Mouse (Mus musculus): ENCODE results near the gene Dkk2. TPM values are rescaled to one million over a fixed set of nuclear protein-coding genes. Genes with fewer than 3 reads are reported as not detected.

Dkk2 gene
- polyA plus RNA-seq, 1 experiment from 2014 or later: 0.35 TPM

GRCm38 (mm10) chr3:132134502-132134901, 49.4 kb downstream of the Dkk2 start:
- no peak overlapping the region for H3K4me2 ChIP-seq (ENCODE audit: low read depth, low read length)
- ATAC-seq (ENCODE audit: low read depth): no peak
- H3K9me3 ChIP-seq (replicated peaks; ENCODE audit: control insufficient read depth, low read length): no peaks in the 10 kb centered on the region
- H3K36me3 ChIP-seq (ENCODE audit: control insufficient read depth, insufficient read depth): no peaks in the 10 kb centered on the region
- no peak overlapping the region for H3K4me3 ChIP-seq (ENCODE audit: low read depth, low read length)
- no peaks in the 10 kb centered on the region for H3K4me1 ChIP-seq (ENCODE audit: control insufficient read depth, low read depth, low read length)
- H3K9ac ChIP-seq (ENCODE audit: low read depth, low read length): no peak overlapping the region
- 14% methylated on average over 1 of the region's 1 CpGs for WGBS (ENCODE audit: insufficient replicate concordance)
- no peaks in the 10 kb centered on the region for H3K27me3 ChIP-seq (ENCODE audit: control insufficient read depth, insufficient read depth, low read depth, low read length)
- H3K27ac ChIP-seq (ENCODE audit: low read length): no peak overlapping the region

- H3K36me3 ChIP-seq (ENCODE audit: control insufficient read depth, insufficient read depth): no peaks in the 10 kb centered on the region
- no peaks in the 10 kb centered on the region for H3K27me3 ChIP-seq (ENCODE audit: control insufficient read depth, insufficient read depth, low read depth, low read length)
- ATAC-seq (ENCODE audit: low read depth): no peak
- H3K4me3 ChIP-seq (ENCODE audit: low read depth, low read length): no peak overlapping the region
- WGBS (ENCODE audit: insufficient replicate concordance): 67% methylated on average over 11 of the region's 11 CpGs
- no peak overlapping the region for H3K9ac ChIP-seq (ENCODE audit: low read depth, low read length)
- H3K4me2 ChIP-seq (ENCODE audit: low read depth, low read length): no peak overlapping the region
- H3K27ac ChIP-seq (ENCODE audit: low read length): no peak overlapping the region
- no peaks in the 10 kb centered on the region for H3K4me1 ChIP-seq (ENCODE audit: control insufficient read depth, low read depth, low read length)
- no peaks in the 10 kb centered on the region for H3K9me3 ChIP-seq (replicated peaks; ENCODE audit: control insufficient read depth, low read length)
These were observed 52.8 kb downstream of the Dkk2 start for GRCm38 (mm10) chr3:132137802-132138378.

DNA sequence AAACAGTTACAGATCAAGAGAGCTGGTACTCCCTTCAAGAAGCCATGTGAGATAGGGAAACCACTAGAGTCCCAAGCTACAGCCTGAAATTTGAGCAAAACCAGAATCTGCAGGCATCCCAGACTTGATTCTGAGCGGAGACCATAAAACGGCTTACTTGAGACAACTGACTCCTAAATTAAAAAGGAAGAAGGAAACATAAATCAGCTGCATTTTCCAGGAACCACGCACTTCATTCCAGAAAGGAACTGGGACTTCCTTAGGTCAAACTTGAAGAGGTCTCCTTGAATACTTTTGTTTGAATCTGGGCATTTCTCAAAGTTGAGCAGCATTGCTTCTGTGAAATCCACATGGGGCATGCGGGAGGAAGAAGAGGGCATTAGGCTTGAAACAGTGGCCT, 55.9 kb downstream of the Dkk2 start:
- Histone ChIP-seq H3K4me1 (ENCODE audit: control insufficient read depth, low read depth, low read length) (no peaks in the 10 kb centered on the region), H3K9ac (ENCODE audit: low read depth, low read length) (no peak overlapping the region), H3K36me3 (ENCODE audit: control insufficient read depth, insufficient read depth) (no peaks in the 10 kb centered on the region), H3K27me3 (ENCODE audit: control insufficient read depth, insufficient read depth, low read depth, low read length) (no peaks in the 10 kb centered on the region), H3K9me3 (replicated peaks; ENCODE audit: control insufficient read depth, low read length) (no peaks in the 10 kb centered on the region), H3K4me3 (ENCODE audit: low read depth, low read length) (no peak overlapping the region), H3K27ac (ENCODE audit: low read length) (no peak overlapping the region), H3K4me2 (ENCODE audit: low read depth, low read length) (no peak overlapping the region)
- ATAC-seq (ENCODE audit: low read depth): no peak
- 33% methylated on average over 4 of the region's 4 CpGs for WGBS (ENCODE audit: insufficient replicate concordance)

DNA sequence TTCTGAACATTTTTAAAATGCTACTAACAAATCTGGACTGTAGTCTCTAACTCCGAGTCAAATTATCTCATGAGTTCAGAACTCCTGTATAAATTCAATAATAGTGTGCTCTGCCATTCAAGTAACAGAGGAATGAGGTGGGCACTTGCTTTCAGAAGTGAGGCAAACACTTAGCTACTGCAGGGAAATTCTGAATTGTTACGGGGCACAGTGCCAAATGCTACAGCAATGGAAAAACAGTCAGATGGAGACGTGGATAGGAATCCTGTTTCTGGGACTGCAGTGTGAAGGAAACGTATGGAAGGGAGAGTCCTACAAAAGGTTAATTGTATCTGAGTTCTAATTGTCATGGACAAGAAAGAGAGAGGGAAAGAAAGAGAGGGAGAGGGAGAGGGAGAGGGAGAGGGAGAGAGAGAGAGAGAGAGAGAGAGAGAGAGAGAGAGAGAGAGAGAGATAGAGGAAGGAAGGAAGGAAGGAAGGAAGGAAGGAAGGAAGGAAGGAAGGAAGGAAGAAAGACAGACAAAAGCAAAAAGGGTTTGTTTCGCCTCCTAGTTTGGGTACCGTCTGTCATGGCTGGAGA, 64.4 kb downstream of the Dkk2 start:
- Histone ChIP-seq H3K27me3 (ENCODE audit: control insufficient read depth, insufficient read depth, low read depth, low read length) (no peaks in the 10 kb centered on the region), H3K9ac (ENCODE audit: low read depth, low read length) (no peak overlapping the region), H3K4me3 (ENCODE audit: low read depth, low read length) (no peak overlapping the region), H3K4me2 (ENCODE audit: low read depth, low read length) (no peak overlapping the region), H3K27ac (ENCODE audit: low read length) (no peak overlapping the region), H3K4me1 (ENCODE audit: control insufficient read depth, low read depth, low read length) (no peaks in the 10 kb centered on the region), H3K9me3 (replicated peaks; ENCODE audit: control insufficient read depth, low read length) (no peaks in the 10 kb centered on the region), H3K36me3 (ENCODE audit: control insufficient read depth, insufficient read depth) (no peaks in the 10 kb centered on the region)
- ATAC-seq (ENCODE audit: low read depth): no peak
- WGBS (ENCODE audit: insufficient replicate concordance): 57% methylated on average over 6 of the region's 6 CpGs

DNA sequence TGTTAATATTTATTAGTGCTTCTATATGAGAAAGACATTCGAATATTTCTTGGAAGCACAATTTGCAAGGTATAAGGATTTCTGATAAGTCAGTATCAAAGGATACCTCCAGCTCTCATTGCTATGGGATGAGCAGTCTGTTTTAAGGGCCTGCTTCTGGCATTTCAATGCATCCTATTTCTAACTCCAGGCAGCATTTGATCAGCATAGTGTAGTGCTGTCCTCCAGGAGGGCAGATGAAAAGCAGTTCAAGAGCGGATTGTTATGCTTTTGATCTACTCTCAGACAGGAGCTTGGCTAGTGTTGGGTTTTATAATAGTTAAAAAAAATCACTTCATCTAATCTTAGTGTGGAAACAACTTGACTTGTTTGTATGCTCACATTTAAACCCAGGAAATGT, 73.7 kb downstream of the Dkk2 start:
- Histone ChIP-seq H3K9ac (ENCODE audit: low read depth, low read length) (no peak overlapping the region), H3K36me3 (ENCODE audit: control insufficient read depth, insufficient read depth) (no peaks in the 10 kb centered on the region), H3K4me2 (ENCODE audit: low read depth, low read length) (no peak overlapping the region), H3K9me3 (replicated peaks; ENCODE audit: control insufficient read depth, low read length) (no peaks in the 10 kb centered on the region), H3K27me3 (ENCODE audit: control insufficient read depth, insufficient read depth, low read depth, low read length) (no peaks in the 10 kb centered on the region), H3K27ac (ENCODE audit: low read length) (no peak overlapping the region), H3K4me1 (ENCODE audit: control insufficient read depth, low read depth, low read length) (no peaks in the 10 kb centered on the region), H3K4me3 (ENCODE audit: low read depth, low read length) (no peak overlapping the region)
- 54% methylated on average over 2 of the region's 2 CpGs for WGBS (ENCODE audit: insufficient replicate concordance)
- no peak for ATAC-seq (ENCODE audit: low read depth)

DNA sequence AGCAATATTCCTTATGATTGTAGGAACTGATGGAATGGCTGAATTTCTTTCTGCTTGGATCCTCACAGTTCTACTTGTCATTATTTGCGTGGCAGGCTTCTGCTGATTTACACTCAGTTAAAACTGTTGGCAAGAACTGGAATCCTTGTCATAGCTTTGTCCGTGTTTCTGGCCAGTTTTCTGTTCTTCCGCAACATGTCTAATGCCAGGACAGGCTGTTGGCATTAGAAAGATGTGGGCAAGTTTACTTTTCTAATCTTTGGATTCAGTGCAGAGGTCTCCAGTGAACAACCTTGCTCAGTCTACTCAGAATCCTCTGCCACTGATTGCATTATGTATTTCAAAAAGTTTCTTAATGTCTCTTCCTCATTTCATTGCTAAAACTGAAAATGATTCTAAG, 83.8 kb downstream of the Dkk2 start:
- Histone ChIP-seq H3K27ac (ENCODE audit: low read length) (no peak overlapping the region), H3K27me3 (ENCODE audit: control insufficient read depth, insufficient read depth, low read depth, low read length) (no peaks in the 10 kb centered on the region), H3K9ac (ENCODE audit: low read depth, low read length) (no peak overlapping the region), H3K36me3 (ENCODE audit: control insufficient read depth, insufficient read depth) (no peaks in the 10 kb centered on the region), H3K4me1 (ENCODE audit: control insufficient read depth, low read depth, low read length) (no peaks in the 10 kb centered on the region), H3K4me2 (ENCODE audit: low read depth, low read length) (no peak overlapping the region), H3K9me3 (replicated peaks; ENCODE audit: control insufficient read depth, low read length) (no peaks in the 10 kb centered on the region), H3K4me3 (ENCODE audit: low read depth, low read length) (no peak overlapping the region)
- WGBS (ENCODE audit: insufficient replicate concordance): 68% methylated on average over 3 of the region's 3 CpGs
- no peak for ATAC-seq (ENCODE audit: low read depth)

DNA sequence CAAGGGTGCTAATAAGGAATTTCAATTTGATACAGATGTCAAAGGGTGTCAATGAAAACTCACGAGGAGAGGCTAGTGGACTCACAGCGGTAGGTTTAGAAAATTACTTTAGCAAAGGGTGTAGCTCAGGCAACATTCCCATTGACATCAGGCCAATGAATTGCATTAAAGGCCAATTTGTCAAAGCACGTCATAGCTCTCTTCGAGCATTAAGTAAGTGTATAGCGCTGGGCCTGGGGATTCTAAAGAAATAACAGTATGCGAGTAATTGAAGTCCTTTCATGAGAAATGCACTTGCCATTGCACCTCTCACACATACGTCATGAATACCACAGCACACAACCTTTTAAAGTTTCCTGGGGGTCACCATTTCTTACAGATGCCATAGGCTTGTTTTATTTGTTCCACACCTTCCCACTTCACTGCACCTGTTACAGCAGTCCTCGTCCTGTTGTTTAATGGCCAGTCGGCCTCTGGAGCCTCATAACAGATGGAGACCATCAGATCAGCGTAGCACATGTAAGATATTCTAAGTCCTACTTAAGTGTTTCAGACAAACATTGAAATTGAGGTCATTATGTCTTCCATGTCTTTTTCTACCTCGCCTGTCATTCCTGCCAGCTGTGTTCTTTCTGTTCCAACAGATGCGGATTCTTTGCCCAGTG, 101.9 kb downstream of the Dkk2 start:
- no peaks in the 10 kb centered on the region for H3K36me3 ChIP-seq (ENCODE audit: control insufficient read depth, insufficient read depth)
- no peak overlapping the region for H3K4me2 ChIP-seq (ENCODE audit: low read depth, low read length)
- no peak overlapping the region for H3K4me3 ChIP-seq (ENCODE audit: low read depth, low read length)
- no peaks in the 10 kb centered on the region for H3K27me3 ChIP-seq (ENCODE audit: control insufficient read depth, insufficient read depth, low read depth, low read length)
- no peak overlapping the region for H3K27ac ChIP-seq (ENCODE audit: low read length)
- WGBS (ENCODE audit: insufficient replicate concordance): 70% methylated on average over 12 of the region's 12 CpGs
- ATAC-seq (ENCODE audit: low read depth): no peak
- H3K4me1 ChIP-seq (ENCODE audit: control insufficient read depth, low read depth, low read length): no peaks in the 10 kb centered on the region
- no peaks in the 10 kb centered on the region for H3K9me3 ChIP-seq (replicated peaks; ENCODE audit: control insufficient read depth, low read length)
- no peak overlapping the region for H3K9ac ChIP-seq (ENCODE audit: low read depth, low read length)

DNA sequence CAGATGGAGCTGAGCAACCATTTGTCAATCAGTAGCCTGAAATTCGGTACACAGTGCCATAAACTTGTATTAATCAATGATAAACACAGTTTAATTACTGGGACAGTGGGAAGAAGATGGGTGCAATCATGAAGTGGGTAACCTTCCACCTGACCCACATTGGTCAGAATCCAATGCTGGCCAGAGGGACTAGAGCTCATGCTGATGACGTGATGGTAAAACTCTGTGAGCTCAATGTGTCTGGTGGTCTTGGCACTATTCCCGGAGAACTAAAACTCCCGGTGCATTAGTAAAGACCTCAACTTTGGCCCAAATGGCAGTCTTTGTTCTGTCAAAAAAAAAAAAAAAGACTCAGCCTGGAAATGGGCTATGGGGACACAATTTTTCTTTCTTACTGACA, 116.9 kb downstream of the Dkk2 start:
- Histone ChIP-seq H3K4me1 (ENCODE audit: control insufficient read depth, low read depth, low read length) (no peaks in the 10 kb centered on the region), H3K4me2 (ENCODE audit: low read depth, low read length) (no peak overlapping the region), H3K9ac (ENCODE audit: low read depth, low read length) (no peak overlapping the region), H3K27ac (ENCODE audit: low read length) (no peak overlapping the region), H3K27me3 (ENCODE audit: control insufficient read depth, insufficient read depth, low read depth, low read length) (no peaks in the 10 kb centered on the region), H3K4me3 (ENCODE audit: low read depth, low read length) (no peak overlapping the region), H3K36me3 (ENCODE audit: control insufficient read depth, insufficient read depth) (no peaks in the 10 kb centered on the region), H3K9me3 (replicated peaks; ENCODE audit: control insufficient read depth, low read length) (no peaks in the 10 kb centered on the region)
- WGBS (ENCODE audit: insufficient replicate concordance): 61% methylated on average over 4 of the region's 4 CpGs
- ATAC-seq (ENCODE audit: low read depth): no peak

GRCm38 (mm10) chr3:132202665-132203064, 117.6 kb downstream of the Dkk2 start:
- H3K4me3 ChIP-seq (ENCODE audit: low read depth, low read length): no peak overlapping the region
- no peak overlapping the region for H3K27ac ChIP-seq (ENCODE audit: low read length)
- H3K36me3 ChIP-seq (ENCODE audit: control insufficient read depth, insufficient read depth): no peaks in the 10 kb centered on the region
- no peak overlapping the region for H3K9ac ChIP-seq (ENCODE audit: low read depth, low read length)
- H3K27me3 ChIP-seq (ENCODE audit: control insufficient read depth, insufficient read depth, low read depth, low read length): no peaks in the 10 kb centered on the region
- H3K9me3 ChIP-seq (replicated peaks; ENCODE audit: control insufficient read depth, low read length): no peaks in the 10 kb centered on the region
- no peak overlapping the region for H3K4me2 ChIP-seq (ENCODE audit: low read depth, low read length)
- no peaks in the 10 kb centered on the region for H3K4me1 ChIP-seq (ENCODE audit: control insufficient read depth, low read depth, low read length)
- ATAC-seq (ENCODE audit: low read depth): no peak
- WGBS (ENCODE audit: insufficient replicate concordance): 78% methylated on average over 5 of the region's 5 CpGs

Data from liver, embryonic 16.5 days (tissue).